Mouse (Mus musculus) thymus, adult 2 months (tissue): Measurements from ENCODE around the gene Pigv.

ENCODE experiments used
- CTCF ChIP-seq: fragments of 200-500 bp; IDR thresholded peaks from 2 replicates; pipeline ENCODE4 v1.5.1; 2012; ENCODE audit warnings: mild to moderate bottlenecking, control low read depth, low read length, moderate library complexity, borderline replicate concordance; ENCODE audit not compliant: control insufficient read depth, poor library complexity, insufficient read depth; ENCODE audit errors: extremely low read depth
- POLR2A ChIP-seq: fragments of 200-500 bp; IDR thresholded peaks from 2 replicates; pipeline ENCODE4 v1.6.1; 2012; ENCODE audit warnings: mild to moderate bottlenecking, low read length, control low read depth, moderate library complexity; ENCODE audit not compliant: control insufficient read depth, poor library complexity, insufficient read depth; ENCODE audit errors: extremely low read depth

- no peak for TF ChIP-seq CTCF
- TF ChIP-seq POLR2A = no peak
Observed at GRCm38 (mm10) chr4:133619473-133620136, 52.8 kb downstream of the Pigv start.
